Mouse (Mus musculus) liver, embryonic 13.5 days (tissue): ENCODE measurements around the gene Eras. TPM values are rescaled to one million over a fixed set of nuclear protein-coding genes. Genes with fewer than 3 reads are reported as not detected.
"Not testable (repeated sequence)": the region's sequence is repeated elsewhere in the genome, so short reads cannot be mapped to it uniquely, and the experiment has no call there.

Experiments used
- ATAC-seq: fragments of 200-750 bp; cut with Nextera tagmentation; 2 replicates; pipeline ENCODE4 v1.8.0; 2017; ENCODE audit warnings: low read depth, mild to moderate bottlenecking, moderate number of reproducible peaks, moderate library complexity
- DNase-seq: peaks from one replicate; pipeline ENCODE4 v3.0.0; 2022
- H3K27ac ChIP-seq: fragments of 300-500 bp; sonication (generic); 2 replicates; pipeline ENCODE4 v1.5.1; 2015; ENCODE audit warnings: moderate library complexity, mild to moderate bottlenecking, inconsistent platforms
- H3K27me3 ChIP-seq: fragments of 300-500 bp; sonication (generic); 2 replicates; pipeline ENCODE4 v1.6.1; 2015; ENCODE audit warnings: mild to moderate bottlenecking, inconsistent platforms
- H3K36me3 ChIP-seq: fragments of 300-500 bp; sonication (generic); 2 replicates; pipeline ENCODE4 v1.6.1; 2015; ENCODE audit warnings: mild to moderate bottlenecking, inconsistent platforms
- H3K4me1 ChIP-seq: fragments of 300-500 bp; sonication (generic); replicated peaks from 2 replicates; pipeline ENCODE4 v1.6.1; 2015; ENCODE audit warnings: inconsistent platforms
- H3K4me2 ChIP-seq: fragments of 300-500 bp; sonication (generic); 2 replicates; pipeline ENCODE4 v1.6.1; 2015; ENCODE audit warnings: inconsistent platforms, mild to moderate bottlenecking, moderate library complexity
- H3K4me3 ChIP-seq: fragments of 300-500 bp; sonication (generic); replicated peaks from 2 replicates; pipeline ENCODE4 v1.5.1; 2015; ENCODE audit warnings: mild to moderate bottlenecking, inconsistent platforms
- H3K9ac ChIP-seq: fragments of 300-500 bp; sonication (generic); 2 replicates; pipeline ENCODE4 v1.6.1; 2015; ENCODE audit warnings: mild to moderate bottlenecking, inconsistent platforms
- H3K9me3 ChIP-seq: fragments of 300-500 bp; sonication (generic); replicated peaks from 2 replicates; pipeline ENCODE4 v1.6.1; 2016; ENCODE audit warnings: inconsistent platforms
- WGBS: fragments of 180-500 bp; shearing (Covaris S2); methylation state at CpG from one replicate; pipeline ENCODE4 v1.1.7; 2015; ENCODE audit not compliant: insufficient replicate concordance; 5-methylcytosine and 5-hydroxymethylcytosine counted together
- polyA plus RNA-seq: library from polyadenylated mRNA; unstranded; fragments of >200 nt; fragmentation: Nextera tagmentation; extraction: Ambion mirVana; gene quantifications from 2 replicates; pipeline ENCODE4 v1.2.1, GENCODE M21; 2015

Eras gene
- polyA plus RNA-seq, 1 experiment from 2014 or later: not detected

DNA sequence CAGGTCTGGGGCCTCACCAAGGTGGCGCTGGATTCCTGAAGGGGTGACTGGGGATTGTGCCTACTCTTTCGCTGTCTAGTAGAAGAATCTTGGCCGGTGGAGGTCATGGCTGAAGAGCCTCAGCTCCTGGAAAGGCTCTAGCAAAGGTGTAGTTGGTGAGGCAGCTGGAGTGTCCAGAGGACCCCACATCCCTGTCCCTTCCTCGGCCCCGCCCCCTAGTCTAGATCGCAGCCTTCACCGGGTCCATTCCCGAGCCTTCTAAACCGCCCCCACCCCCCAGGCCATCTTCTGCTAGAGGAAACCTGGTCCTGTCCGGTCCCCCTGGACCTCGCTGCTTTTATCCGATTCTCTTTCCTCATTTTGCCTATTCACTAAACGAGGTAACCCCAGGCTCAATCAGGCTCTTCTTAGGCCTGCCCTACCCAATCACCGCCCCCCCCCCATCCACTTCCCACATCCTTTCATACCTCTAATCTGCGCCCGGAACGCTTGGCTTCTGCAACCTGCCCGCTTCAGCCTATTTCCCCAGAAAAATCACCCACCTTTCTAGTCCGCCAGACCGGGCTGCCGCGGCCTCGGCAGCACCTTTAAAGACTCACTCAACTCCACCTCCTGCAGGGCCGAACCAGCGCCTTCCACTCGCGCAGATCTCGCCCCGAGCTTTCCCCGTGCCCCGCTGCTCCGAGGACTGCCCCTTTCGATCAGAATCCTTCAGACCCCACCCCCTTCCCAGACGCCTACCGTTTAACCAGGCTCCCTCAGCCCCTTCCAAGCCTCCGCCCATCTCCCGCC, 18.9 kb upstream of the Eras start, which contains the start of gene Hdac6:
Gene Hdac6 (minus strand): TSS at position 782 of the 792 bp plus-strand sequence.
- H3K27ac ChIP-seq: no peak within 1 kb of the TSS
- no peak for DNase-seq
- H3K9me3 ChIP-seq: no peaks in the 10 kb centered on the region
- peak within 1 kb of the TSS; percentile 64 for H3K4me3 ChIP-seq
- peaks cover 10% of the 10 kb centered on the region for H3K4me1 ChIP-seq
- ATAC-seq: no peak
- peak within 1 kb of the TSS; percentile 76 for H3K4me2 ChIP-seq
- H3K36me3 ChIP-seq: peaks cover 2% of the 10 kb centered on the region; the same call in 1 of the 2 replicates
- no peaks in the 10 kb centered on the region for H3K27me3 ChIP-seq
- peak within 1 kb of the TSS; percentile 69 for H3K9ac ChIP-seq
- 12% methylated on average over 37 of the region's 37 CpGs for WGBS

GRCm38 (mm10) chrX:7945618-7946017, 17.2 kb upstream of the Eras start:
- no peak for ATAC-seq

GRCm38 (mm10) chrX:7937667-7938066, 9.3 kb upstream of the Eras start:
- 81% methylated on average over 6 of the region's 6 CpGs for WGBS
- no peak for ATAC-seq

More at GRCm38 (mm10) chrX:7945618-7946017, 17.2 kb upstream of the Eras start:
- DNase-seq: no peak
- WGBS: 78% methylated on average over 8 of the region's 8 CpGs
- Histone ChIP-seq H3K4me3 (no peak overlapping the region), H3K4me1 (peaks cover 10% of the 10 kb centered on the region), H3K27me3 (no peaks in the 10 kb centered on the region), H3K27ac (no peak overlapping the region), H3K9me3 (no peaks in the 10 kb centered on the region), H3K36me3 (peaks cover 2% of the 10 kb centered on the region; the same call in 1 of the 2 replicates), H3K4me2 (no peak overlapping the region), H3K9ac (no peak overlapping the region)

GRCm38 (mm10) chrX:7936874-7937273, 8.5 kb upstream of the Eras start:
- 40% methylated on average over 11 of the region's 11 CpGs for whole genome bisulfite sequencing
- no peaks in the 10 kb centered on the region for H3K9me3 ChIP-seq
- ATAC-seq: no peak

More at GRCm38 (mm10) chrX:7937667-7938066, 9.3 kb upstream of the Eras start:
- Histone ChIP-seq H3K4me3 (no peak overlapping the region), H3K9ac (no peak overlapping the region), H3K27ac (no peak overlapping the region), H3K9me3 (no peaks in the 10 kb centered on the region), H3K4me2 (no peak overlapping the region), H3K36me3 (peaks cover 1% of the 10 kb centered on the region; the same call in 1 of the 2 replicates), H3K27me3 (no peaks in the 10 kb centered on the region), H3K4me1 (no peaks in the 10 kb centered on the region)
- no peak for DNase-seq

GRCm38 (mm10) chrX:7927116-7927515, 1.3 kb downstream of the Eras start:
- 18% methylated on average over 10 of the region's 10 CpGs for WGBS
- Histone ChIP-seq H3K27ac (no peak overlapping the region), H3K9me3 (no peaks in the 10 kb centered on the region), H3K4me1 (0 out of 2 replicates have a peak, but pooled peaks cover 2% of the 10 kb centered on the region), H3K27me3 (peaks cover 77% of the 10 kb centered on the region), H3K4me3 (no peak overlapping the region), H3K4me2 (no peak overlapping the region), H3K36me3 (no peaks in the 10 kb centered on the region), H3K9ac (no peak overlapping the region)
- no peak for DNase-seq
- no peak for ATAC-seq

More at GRCm38 (mm10) chrX:7936874-7937273, 8.5 kb upstream of the Eras start:
- Histone ChIP-seq H3K4me1 (no peaks in the 10 kb centered on the region), H3K27me3 (no peaks in the 10 kb centered on the region), H3K4me2 (no peak overlapping the region), H3K4me3 (no peak overlapping the region), H3K36me3 (no peaks in the 10 kb centered on the region), H3K27ac (no peak overlapping the region), H3K9ac (no peak overlapping the region)
- DNase-seq: no peak

DNA sequence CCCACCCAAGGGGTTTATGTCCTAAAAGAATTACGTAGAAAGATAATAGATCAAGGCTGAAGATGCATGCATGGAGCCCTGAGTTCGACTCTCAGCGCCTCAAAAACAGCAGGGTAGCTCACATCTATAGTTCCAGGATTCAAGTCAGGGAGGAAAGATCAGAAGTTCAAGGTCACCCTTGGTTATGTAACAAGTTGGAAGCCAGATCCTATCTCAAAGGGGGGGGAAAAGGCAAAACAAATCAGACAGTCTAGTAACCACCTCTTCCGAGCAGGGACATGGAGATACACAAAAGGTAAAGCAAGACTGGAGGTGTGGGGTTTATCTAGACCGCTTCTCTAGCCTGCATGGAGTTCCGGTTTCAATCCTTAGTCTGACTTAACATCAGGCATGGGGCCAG, 2.1 kb downstream of the Eras start:
- Histone ChIP-seq H3K27ac (no peak overlapping the region), H3K9me3 (no peaks in the 10 kb centered on the region), H3K27me3 (peaks cover 85% of the 10 kb centered on the region), H3K4me1 (0 out of 2 replicates have a peak, but pooled peaks cover 2% of the 10 kb centered on the region), H3K9ac (no peak overlapping the region), H3K4me3 (no peak overlapping the region), H3K36me3 (no peaks in the 10 kb centered on the region), H3K4me2 (no peak overlapping the region)
- ATAC-seq: no peak
- WGBS: 52% methylated on average over 6 of the region's 6 CpGs
- no peak for DNase-seq

DNA sequence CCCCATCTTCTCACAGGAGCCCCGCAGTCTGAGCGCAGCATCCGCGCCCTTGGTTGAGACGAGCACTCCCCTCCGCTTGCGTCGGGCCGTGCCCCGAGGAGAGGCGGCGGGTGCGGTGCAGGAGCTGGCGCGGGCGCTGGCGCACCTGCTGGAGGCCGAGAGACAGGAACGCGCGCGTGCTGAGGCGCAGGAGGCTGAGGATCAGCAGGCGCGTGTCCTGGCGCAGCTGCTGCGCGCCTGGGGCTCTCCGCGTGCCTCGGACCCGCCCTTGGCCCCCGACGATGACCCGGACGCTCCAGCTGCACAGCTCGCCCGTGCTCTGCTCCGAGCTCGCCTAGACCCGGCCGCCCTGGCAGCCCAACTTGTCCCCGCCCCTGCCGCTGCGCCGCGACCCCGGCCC, 6.4 kb downstream of the Eras start:
- Histone ChIP-seq H3K9me3 (no peaks in the 10 kb centered on the region), H3K27ac (no peak overlapping the region), H3K9ac (no peak overlapping the region), H3K27me3 (peaks cover 88% of the 10 kb centered on the region), H3K4me3 (peak overlapping the region; percentile 23), H3K36me3 (no peaks in the 10 kb centered on the region), H3K4me1 (0 out of 2 replicates have a peak, but pooled peaks cover 2% of the 10 kb centered on the region), H3K4me2 (peak overlapping the region; percentile 33)
- WGBS: 13% methylated on average over 45 of the region's 48 CpGs
- no peak for ATAC-seq
- DNase-seq: no peak

DNA sequence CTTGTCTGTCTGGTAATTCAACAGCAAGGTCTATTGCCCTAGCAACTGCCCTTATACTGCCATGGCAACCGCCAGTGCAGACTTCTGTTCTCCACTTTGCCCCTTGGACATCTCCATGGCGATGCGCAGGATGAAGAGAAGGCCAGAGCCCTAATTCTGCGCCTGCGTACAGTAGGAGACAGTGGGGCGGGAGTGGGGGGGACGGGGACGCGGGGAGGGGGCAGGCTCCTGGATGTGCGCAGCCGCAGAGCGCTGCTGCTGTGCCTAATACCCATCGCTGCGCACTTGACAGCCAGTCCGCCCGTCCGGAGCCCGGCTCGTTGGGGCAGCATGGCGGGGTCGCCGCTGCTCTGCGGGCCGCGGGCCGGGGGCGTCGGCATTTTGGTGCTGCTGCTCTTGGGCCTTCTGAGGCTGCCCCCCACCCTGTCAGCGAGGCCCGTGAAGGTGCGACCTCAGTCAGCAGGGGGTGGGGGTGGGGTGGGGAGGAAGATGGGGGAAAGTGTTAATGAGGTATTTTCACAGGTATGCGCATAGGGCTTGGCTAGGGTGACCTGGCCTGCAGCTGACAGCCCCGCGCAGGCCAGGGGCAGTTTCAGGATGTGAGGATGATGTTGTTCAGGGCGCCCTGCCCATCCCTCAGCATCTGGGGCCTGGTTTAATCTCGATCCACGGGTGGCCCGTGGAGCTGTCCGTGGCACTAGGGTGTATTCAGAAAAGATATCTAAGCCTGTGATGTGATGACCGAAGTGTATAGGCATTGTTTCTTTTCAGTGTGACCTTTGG, 8.6 kb downstream of the Eras start, which contains the start of gene Pcsk1n:
Gene Pcsk1n (plus strand): TSS at position 222 of the 783 bp plus-strand sequence.
- Histone ChIP-seq H3K27me3 (peaks cover 66% of the 10 kb centered on the region), H3K4me3 (no peak within 1 kb of the TSS), H3K9me3 (no peaks in the 10 kb centered on the region), H3K27ac (no peak within 1 kb of the TSS), H3K9ac (no peak within 1 kb of the TSS), H3K4me1 (0 out of 2 replicates have a peak, but pooled peaks cover 2% of the 10 kb centered on the region), H3K36me3 (no peaks in the 10 kb centered on the region), H3K4me2 (no peak within 1 kb of the TSS)
- no peak for DNase-seq
- ATAC-seq: no peak
- 12% methylated on average over 31 of the region's 40 CpGs for WGBS

- 39% methylated on average over 6 of the region's 6 CpGs for WGBS
- peaks cover 47% of the 10 kb centered on the region for H3K27me3 ChIP-seq
- not testable (repeated sequence) for H3K4me1 ChIP-seq, H3K4me3 ChIP-seq, H3K4me2 ChIP-seq, H3K27ac ChIP-seq, H3K9me3 ChIP-seq, H3K9ac ChIP-seq, ATAC-seq, H3K36me3 ChIP-seq, DNase-seq
Measured at GRCm38 (mm10) chrX:7917960-7918359, 10.4 kb downstream of the Eras start.

DNA sequence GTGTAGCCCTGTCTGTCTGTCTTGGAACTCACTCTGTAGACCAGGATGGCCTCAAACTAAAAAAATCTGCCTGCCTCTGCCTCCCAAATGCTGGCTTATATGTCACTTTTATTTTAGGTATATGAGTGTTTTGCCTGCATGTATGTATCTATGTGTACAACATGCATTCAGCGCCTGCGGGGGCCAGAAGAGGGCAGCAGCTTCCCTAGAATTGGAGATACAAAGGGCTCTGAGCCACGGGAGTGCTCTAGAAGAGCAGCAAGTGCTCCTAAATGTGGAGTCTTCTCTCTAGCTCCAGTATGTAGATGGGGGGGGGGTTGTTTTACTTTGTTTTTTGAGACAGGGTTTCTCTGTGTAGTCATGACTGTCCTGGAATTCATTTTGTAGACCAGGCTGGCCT, 12.7 kb downstream of the Eras start:
- not testable (repeated sequence) for H3K27ac ChIP-seq, H3K4me1 ChIP-seq, H3K36me3 ChIP-seq, H3K9me3 ChIP-seq, H3K4me3 ChIP-seq, H3K4me2 ChIP-seq, ATAC-seq, H3K9ac ChIP-seq
- H3K27me3 ChIP-seq: peaks cover 25% of the 10 kb centered on the region
- WGBS: 14% methylated on average over 3 of the region's 3 CpGs
- DNase-seq: peak; percentile 15

DNA sequence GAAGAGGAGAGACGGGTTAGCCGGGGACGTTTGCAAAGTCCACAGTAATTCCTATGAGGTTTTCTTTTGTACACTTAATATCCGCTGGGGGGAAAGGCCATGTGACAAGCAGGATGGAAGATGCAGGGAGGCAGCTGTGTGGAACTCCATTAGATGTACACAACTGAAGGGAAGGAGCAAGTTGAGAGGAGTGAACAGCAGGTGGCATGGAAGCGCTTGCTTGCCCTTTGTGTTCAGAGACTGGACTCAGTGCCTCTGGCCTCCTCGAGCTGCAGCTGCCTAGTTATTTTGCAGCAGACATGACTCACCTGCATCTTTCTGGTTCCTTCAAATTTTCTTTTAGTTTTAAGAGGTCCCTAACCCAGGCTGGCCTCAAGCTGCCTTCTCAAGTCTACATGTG, 17.9 kb downstream of the Eras start:
- H3K9ac ChIP-seq: no peak overlapping the region
- 60% methylated on average over 6 of the region's 6 CpGs for WGBS
- no peaks in the 10 kb centered on the region for H3K4me1 ChIP-seq
- no peak overlapping the region for H3K4me3 ChIP-seq
- peaks cover 12% of the 10 kb centered on the region for H3K36me3 ChIP-seq
- DNase-seq: no peak
- H3K27ac ChIP-seq: no peak overlapping the region
- no peak overlapping the region for H3K4me2 ChIP-seq
- H3K27me3 ChIP-seq: no peaks in the 10 kb centered on the region
- no peaks in the 10 kb centered on the region for H3K9me3 ChIP-seq
- ATAC-seq: no peak
